Mouse (Mus musculus) frontal cortex, postnatal 36 days (tissue): ENCODE measurements around the gene Gm9964.
"Not testable (repeated sequence)": the region's sequence is repeated elsewhere in the genome, so short reads cannot be mapped to it uniquely, and the experiment has no call there.

Source experiments
- DNase-seq, 2 experiments: peaks; one replicate each; pipeline ENCODE4 v3.0.0; 2022; ENCODE audit warnings: low spot score in 2 of 2

The Gm9964 gene

GRCm38 (mm10) chr11:79299719-79300431 is 3.2 kb upstream of the Gm9964 start:
- no peak for DNase-seq

DNA sequence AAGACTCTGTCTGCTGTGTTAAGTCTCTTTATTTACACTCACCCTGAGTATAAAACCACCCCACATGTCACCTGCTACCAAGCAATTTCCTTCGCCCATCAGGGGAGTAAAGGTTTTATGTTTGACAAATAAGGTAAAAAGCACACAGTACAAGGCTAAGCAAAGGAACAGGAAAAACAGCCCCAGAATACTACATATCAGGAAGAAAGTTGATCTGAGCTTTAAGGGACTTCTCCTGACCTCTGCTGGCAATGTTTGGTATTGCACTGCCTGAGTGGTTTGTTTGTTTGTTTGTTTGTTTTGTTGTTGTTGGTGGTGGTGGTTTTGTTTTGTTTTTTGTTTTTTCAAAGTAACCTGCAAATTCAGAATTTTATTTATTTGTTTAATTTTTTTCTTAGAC is 539 bp downstream of the Gm9964 start:
- peak; percentile 19 to 42 for DNase-seq

GRCm38 (mm10) chr11:79293971-79294370 is 2.7 kb downstream of the Gm9964 start:
- no peak for DNase-seq

- no peak for DNase-seq
Measured at GRCm38 (mm10) chr11:79293025-79293424, 3.7 kb downstream of the Gm9964 start.

DNA sequence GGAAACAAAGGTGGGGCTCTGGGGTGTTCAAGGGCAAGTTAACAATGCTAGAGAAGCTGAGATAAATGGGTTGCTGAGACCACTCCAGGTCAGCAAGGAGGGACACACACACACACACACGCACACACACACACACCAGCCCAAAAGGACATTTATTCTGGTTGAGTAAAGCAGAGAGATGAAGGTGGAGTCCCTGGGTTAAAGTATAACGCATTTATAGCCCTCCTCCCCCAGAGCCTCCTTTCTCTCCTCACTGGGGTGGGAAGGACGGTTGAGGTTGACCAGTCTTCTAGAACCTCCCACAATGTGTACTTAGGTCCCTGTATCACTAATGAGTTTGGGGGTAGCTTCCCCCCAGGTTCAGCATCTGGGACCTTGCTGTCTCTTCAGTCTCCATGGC is 4.6 kb downstream of the Gm9964 start:
- no peak for DNase-seq

GRCm38 (mm10) chr11:79291651-79292050 is 5.1 kb downstream of the Gm9964 start:
- no peak for DNase-seq

DNA sequence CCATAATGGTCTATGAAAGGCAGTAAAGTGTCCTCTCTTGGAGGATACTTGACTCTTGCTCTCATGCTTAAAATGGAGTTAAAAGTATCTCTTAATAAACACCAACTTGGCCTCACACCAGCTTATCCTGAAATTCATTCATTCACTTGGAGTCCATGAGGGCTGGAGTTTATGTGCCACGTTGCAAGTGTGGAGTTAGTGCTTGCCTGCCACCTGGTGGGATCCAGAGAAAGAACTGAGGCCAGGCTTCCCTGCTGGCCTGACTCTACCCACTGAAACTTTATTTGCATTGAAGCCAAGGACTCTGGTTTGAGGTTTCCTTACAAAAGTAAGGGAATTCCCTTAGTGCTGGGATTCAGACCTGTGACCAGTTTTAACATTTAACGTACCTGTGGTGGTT is 6.2 kb downstream of the Gm9964 start:
- peak in 1 of 2 experiments; percentile 20 for DNase-seq

GRCm38 (mm10) chr11:79288913-79289640 is 7.6 kb downstream of the Gm9964 start:
- no peak for DNase-seq

- no peak for DNase-seq
Measured at GRCm38 (mm10) chr11:79288278-79288843, 8.3 kb downstream of the Gm9964 start.

DNA sequence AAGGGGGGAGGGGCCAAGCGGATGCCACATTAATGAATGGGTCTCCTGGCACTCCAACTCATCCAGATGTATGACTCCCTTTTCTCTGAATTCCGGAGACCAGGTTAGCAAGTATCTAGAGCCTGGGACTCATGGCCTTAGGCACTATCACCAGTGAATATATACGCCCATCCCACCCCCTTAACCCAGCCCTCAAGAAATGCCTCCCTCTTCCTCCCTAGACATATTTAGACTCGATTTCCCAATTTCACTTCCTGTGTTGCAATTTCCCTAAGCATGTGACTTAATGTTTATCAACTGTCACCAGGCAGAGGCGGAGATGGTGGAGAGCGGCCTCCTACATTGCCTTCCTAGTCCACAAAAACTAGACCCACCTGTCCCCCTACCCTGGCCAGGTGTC is 9.3 kb downstream of the Gm9964 start:
- no peak for DNase-seq

DNA sequence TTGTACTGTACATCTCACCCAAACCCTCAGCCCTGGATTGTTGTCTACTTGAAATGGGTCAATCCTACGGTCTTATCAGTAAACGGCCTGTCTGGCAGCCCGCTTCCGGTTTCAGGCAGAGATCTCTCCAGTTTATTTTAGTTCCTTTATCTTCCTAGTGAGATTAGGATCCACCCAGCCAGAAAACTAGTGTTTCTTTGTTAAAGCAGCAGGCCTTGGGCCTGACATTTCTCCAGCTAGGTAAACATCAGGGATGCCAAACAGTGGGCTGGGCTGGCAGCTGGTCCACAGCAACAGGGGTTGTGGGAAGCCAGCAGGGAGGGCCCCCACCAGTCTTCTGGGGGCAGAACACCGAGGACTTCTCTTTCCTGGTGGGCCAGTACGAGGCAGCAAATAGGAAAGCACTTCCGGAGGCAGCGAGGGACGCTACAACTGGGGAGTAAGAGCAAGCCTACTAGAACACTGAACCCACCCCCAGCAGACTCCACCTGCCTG is 10.4 kb downstream of the Gm9964 start:
- no peak for DNase-seq

DNA sequence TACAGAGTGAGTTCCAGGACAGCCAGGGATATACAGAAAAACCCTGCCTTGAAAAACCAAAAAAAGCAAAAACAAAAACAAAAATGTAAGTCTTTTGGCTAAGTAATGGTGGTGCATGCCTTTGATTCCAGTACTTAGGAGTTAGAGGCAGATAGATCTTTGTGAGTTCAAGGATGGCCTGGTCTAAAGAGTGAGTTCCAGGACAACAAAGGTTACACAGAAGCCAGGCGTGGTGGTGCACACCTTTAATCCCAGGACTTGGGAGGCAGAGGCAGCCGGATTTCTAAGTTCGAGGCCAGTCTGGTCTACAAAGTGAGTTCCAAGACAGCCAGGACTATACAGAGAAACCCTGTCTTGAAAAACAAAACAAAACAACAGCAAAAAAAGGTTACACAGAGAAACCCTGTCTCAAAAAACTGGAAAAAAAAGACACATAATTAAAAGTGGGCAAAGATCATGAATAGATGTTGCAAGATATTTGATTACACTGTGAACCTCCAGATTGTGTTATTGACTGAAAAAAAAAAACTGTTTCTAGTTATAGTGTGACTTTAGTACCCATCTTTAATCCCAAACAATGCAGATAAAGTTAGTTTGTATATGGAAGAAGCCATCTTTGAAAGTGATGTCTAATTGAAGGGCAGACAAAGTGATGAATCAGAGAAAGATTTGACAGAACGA is 13.2 kb downstream of the Gm9964 start:
- DNase-seq, result no peak

GRCm38 (mm10) chr11:79281396-79281795 is 15.3 kb downstream of the Gm9964 start:
- DNase-seq, result no peak

- no peak for DNase-seq
Measured at GRCm38 (mm10) chr11:79279732-79280405, 16.8 kb downstream of the Gm9964 start.

DNA sequence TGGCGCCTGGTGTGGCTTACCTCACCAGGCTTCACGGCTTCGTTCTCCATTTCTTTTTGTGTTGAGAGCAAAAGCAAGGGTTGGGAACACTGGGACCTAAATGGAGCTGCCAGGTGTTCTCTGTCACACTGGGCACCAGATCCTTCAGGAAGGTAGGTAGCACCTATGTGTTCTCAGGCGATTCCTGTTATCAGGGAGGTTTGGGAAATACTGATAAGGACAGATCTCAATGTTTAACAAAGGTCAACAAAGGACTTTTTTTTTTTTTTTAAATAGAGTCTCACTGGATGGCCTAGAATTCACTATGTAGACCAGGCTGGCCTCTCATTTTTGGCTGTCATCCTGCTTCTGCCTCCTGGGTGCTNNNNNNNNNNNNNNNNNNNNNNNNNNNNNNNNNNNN is 22.9 kb downstream of the Gm9964 start:
- DNase-seq, result no peak

DNA sequence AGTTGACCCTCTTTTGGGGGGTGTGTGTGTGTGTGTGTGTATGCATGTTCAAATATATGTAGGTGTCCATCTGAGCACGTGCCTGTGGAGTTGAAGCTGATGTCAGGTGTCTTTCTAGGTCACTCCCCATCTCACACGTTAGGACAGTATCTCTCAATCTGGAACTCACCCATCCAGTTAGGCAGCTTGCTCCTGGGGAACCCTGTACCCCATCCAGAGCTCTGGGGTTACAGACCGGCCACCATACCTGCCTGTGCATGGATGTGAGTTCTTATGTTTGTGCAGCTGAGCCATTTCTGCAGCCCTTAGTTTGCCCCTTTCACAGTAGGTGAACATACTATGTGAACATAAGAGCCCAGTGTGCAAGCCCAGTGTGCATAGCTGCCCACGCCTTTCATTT is 23.7 kb downstream of the Gm9964 start:
- no peak for DNase-seq

DNA sequence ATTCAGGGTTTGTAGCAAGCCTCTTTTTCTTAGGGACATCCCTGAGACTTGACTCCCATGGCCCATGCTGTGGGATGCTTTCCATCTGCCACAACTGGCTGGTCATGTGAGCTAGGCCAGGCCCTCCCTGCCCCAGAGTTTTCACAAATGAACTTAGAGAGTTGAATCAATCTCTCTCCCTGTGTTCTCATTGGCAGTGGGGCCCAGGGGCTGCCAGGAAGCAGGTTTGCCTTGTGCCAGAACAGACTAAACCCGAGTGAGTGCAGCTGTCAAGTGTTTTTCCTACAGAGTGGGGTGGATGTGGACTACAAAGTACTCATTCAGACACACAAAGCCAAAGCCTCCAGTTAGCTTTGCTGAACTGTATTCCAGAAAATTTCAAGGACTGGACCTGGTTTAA is 29.5 kb downstream of the Gm9964 start:
- no peak for DNase-seq

- no peak for DNase-seq
Measured at GRCm38 (mm10) chr11:79264376-79264775, 32.3 kb downstream of the Gm9964 start.

DNA sequence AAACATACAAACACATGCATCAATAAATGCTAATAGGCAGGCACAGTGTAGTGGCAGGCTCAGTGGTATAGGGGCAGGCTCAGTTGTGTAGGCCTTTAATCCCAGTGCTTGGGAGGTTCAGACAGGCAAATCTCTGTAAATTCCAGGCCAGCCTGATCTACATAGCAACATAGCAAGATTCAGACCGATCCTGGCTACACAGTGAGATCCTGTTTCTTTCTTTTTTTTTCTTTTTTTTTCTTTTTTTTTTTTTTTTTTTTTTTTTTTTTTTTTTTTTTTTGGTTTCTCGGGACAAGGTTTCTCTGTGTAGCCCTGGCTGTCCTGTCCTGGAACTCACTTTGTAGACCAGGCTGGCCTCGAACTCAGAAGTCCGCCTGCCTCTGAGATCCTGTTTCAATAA is 36.6 kb downstream of the Gm9964 start:
- not testable (repeated sequence) for DNase-seq

GRCm38 (mm10) chr11:79258738-79259137 is 38.0 kb downstream of the Gm9964 start:
- DNase-seq, result no peak

DNA sequence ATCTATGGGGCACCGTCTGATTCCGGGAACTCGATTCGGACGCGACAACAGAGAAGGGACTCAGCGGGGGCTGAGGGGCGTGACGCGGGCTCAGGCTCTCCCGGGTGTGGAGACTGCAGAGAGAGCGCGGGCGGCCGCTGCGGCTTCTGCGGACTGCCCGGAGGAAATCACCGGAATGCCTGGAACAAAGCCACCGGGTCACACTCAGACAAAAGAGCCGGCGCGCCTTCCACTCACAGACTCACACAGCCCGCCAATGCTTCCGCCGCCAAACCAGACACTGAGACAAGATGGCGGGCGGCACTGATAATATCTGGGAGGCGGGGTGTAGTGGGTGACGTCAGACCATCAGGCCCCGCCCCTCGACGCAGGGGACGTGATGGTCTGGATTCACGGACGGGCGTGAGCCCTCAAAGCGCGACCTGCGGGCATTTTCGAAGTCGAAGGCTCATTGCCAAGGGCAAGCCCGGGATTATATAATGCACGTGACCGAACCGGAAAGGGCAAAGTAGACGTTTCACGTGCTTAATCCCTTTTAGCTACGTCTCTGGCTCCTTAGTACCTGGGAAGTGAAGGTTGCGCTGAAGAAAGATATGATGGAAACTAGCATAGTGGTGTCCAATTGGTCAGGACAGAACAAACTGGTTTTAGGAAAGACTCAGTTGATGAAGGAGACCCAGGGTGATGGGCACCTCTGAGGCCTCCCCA is 42.2 kb downstream of the Gm9964 start, which contains the start of gene Wsb1:
Gene Wsb1, minus strand, starts transcription at position 281 of the 708 bp plus-strand sequence.
- peak; percentile 93 to 94 for DNase-seq
